Mouse (Mus musculus) induced T-regulatory cell, adult 2 months (primary cell): Measurements from ENCODE around the gene Yipf4.

Experiments used
- DNase-seq: peaks from one replicate; pipeline ENCODE4 v3.0.0-alpha.2; 2012; ENCODE audit warnings: low read depth

The Yipf4 gene

DNA sequence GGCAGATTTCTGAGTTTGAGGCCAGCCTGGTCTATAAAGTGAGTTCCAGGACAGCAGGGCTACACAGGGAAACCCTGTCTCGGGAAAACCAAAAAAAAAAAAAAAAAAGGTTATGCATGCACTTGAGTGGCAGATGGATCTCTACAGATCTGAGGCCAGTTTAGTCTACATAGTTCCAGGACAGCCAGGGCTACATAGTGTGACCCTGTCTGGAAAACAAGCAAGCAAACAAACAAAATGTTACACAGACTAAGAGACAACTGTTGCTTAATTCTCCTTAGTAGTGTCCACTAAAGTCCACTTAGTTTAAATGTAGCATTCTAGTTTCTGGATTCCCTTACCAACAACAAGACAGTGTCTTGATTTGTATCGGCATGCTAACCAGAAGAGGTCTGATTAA is 36.8 kb downstream of the Yipf4 start:
- no peak for DNase-seq

DNA sequence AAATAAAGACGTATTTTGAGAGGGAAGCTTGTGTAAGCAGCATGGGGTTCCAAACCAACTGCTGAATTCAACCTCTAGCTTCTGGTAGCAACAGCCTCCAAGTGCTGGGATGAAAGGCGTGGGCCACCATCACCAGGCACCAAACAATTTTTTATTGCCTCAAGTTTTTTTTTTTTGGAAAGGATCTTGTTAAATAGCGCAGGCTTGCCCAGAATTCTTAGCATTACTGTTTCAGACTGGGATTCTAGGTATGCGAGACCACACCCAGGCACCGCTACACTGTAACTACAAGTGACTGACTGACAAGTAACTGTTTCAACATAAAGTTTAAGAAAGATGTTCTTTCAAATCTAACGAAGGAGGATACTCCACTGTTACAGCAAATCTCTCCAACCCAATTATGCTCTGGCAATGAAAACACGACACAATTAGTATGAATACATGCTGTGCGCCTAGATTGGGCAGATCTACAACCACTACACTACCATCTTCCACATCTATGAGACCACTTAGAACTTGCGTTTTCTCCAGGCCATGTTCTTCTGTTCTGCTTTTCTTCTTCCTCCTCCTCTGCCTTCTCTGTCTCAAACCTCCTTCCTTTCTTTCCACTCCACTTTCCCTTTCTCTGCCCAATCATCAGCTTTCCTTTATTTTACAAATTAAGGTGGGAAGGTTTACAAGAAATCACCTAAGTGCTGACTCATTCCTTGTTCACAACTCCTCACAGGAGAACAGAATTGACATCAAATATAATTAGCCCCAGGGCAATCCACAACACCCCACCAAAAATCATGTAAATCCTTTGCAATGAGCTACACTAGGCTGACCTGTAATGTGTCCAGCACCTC is 37.7 kb downstream of the Yipf4 start:
- no peak for DNase-seq

GRCm38 (mm10) chr17:74527729-74528607 is 38.7 kb downstream of the Yipf4 start, which contains the start of gene Birc6:
Gene Birc6 (plus strand): TSS chr17:74528295.
- DNase-seq, result peak; percentile 100

DNA sequence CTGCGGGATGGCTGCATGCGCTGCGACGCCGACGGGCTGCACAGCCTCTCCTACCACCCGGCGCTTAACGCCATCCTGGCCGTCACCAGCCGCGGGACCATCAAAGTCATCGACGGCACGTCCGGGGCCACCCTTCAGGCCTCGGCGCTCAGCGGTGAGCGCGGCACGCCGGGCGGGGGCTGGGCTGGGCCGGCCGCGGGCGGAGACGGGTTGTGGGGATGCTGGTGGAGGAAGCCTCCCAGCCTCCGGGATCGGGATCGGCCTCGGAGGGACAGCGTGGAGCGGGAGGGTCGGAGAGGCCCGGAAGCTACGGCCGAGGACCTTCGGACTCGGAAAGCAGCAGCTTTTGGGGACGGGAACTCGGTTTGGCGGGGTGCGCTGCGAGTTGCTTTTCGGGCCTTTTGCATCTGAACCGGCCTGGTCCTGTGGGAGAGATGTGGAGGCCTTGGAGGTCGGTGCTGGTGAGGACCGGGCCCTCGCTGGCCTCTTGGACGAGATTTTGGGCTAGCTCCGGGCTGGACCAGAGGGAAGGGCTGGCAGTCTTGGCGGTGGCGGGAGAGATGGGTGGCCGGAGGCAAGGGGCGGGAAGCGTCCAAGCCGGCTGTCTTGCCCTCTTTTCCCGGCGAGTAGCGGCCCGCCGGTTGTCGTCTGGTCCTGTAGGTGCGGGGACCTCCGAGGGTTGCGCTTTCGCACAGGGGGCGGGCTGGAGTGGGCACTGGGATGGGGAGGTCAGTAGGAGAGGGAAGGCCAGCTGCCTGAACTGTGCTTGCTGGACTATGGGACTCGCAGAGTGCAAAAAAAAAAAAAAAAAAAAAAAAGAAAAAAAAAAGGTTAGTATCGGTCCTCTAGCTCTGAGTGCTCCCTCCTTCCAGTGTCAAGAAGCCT is 39.6 kb downstream of the Yipf4 start:
- DNase-seq, result no peak

DNA sequence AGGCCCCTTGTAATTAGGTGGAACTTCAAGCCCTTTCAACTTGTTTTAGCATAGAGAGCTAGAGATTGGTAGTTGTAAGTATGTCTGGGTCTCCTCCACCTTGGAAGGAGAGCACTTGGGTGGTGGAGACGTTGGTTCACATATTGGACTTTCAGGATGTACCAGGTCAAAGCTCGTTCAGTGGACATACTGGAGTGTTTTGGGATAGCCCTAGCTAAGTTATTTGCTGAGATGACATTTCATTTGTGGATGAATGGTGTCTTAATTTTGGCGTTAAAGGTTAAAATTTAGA is 40.2 kb downstream of the Yipf4 start:
- peak; percentile 44 for DNase-seq

- no peak for DNase-seq
Observed at GRCm38 (mm10) chr17:74534971-74535370, 45.7 kb downstream of the Yipf4 start.

- no peak for DNase-seq
Observed at GRCm38 (mm10) chr17:74537526-74537925, 48.2 kb downstream of the Yipf4 start.

DNA sequence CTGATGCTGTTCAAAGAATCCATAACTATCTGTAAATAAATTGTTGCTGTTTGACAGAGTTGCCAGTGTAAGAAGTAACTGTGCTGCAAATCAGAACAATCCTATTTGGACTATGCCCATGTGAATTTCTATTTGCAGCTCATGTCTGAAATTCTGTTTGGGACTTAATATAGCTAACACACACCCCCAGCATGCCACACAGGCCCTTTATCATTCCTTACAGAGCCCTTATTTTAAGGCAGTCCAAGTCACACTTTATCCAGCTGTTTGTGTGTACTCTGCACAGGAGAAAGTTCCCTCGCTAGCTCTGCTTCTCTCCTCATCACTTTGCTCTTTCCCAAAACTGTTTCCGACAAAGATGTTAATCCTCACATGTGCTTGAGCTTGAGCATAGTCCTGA is 54.3 kb downstream of the Yipf4 start:
- DNase-seq, result no peak
